Mouse (Mus musculus) midbrain, embryonic 10.5 days (tissue): Measurements from ENCODE around the gene Grip1. TPM values are rescaled to one million over a fixed set of nuclear protein-coding genes. Genes with fewer than 3 reads are reported as not detected.

ENCODE experiments used
- DNase-seq: peaks from one replicate; pipeline ENCODE4 v3.0.0-alpha.2; 2017; ENCODE audit warnings: low spot score
- H3K27ac ChIP-seq: fragments of 300-500 bp; sonication (generic); replicated peaks from 2 replicates; pipeline ENCODE4 v1.5.1; 2016; ENCODE audit warnings: mild to moderate bottlenecking
- H3K27me3 ChIP-seq: fragments of 300-500 bp; sonication (generic); 2 replicates; pipeline ENCODE4 v1.6.1; 2016; ENCODE audit warnings: low read depth, mild to moderate bottlenecking; ENCODE audit not compliant: poor library complexity, severe bottlenecking
- H3K36me3 ChIP-seq: fragments of 300-500 bp; sonication (generic); 2 replicates; pipeline ENCODE4 v1.6.1; 2016; ENCODE audit warnings: mild to moderate bottlenecking, moderate library complexity
- H3K4me1 ChIP-seq: fragments of 300-500 bp; sonication (generic); 2 replicates; pipeline ENCODE4 v1.6.1; 2016
- H3K4me3 ChIP-seq: fragments of 300-500 bp; sonication (generic); 2 replicates; pipeline ENCODE4 v1.5.1; 2016; ENCODE audit warnings: mild to moderate bottlenecking, moderate library complexity
- H3K9me3 ChIP-seq: fragments of 300-500 bp; sonication (generic); replicated peaks from 2 replicates; pipeline ENCODE4 v1.6.1; 2016; ENCODE audit warnings: mild to moderate bottlenecking
- WGBS: fragments of 180-500 bp; shearing (Covaris S2); methylation state at CpG from one replicate; pipeline ENCODE4 v1.1.7; 2016; 5-methylcytosine and 5-hydroxymethylcytosine counted together
- polyA plus RNA-seq: library from polyadenylated mRNA; unstranded; fragments of >200 nt; fragmentation: Nextera tagmentation; extraction: Ambion mirVana; gene quantifications from 2 replicates; pipeline ENCODE4 v1.2.1, GENCODE M21; 2016

The Grip1 gene
- polyA plus RNA-seq, 1 experiment from 2014 or later, result 5.0 TPM

DNA sequence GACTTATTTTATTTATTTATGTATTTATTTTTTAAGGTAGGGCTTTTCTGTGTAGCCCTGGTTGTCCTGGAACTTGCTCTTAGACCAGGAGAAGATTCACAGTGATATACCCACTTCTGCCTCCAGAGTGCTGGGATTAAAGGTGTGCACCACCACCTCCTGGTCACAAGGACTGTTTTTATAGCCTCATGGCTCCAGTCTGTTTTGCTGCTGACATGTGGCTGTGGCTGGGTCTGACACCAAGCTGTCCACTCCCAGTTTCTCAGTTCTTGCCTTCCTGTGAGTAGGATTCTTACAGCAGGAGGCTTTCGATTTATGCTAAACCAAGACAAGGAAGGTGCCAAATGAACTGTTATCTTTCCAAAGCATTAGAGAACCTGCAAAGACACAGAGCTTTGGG lies 16.5 kb downstream of the Grip1 start:
- WGBS, result 93% methylated on average over 1 of the region's 1 CpGs
- Histone ChIP-seq H3K27ac (no peak overlapping the region), H3K36me3 (peaks cover 7% of the 10 kb centered on the region; the same call in 1 of the 2 replicates), H3K4me1 (no peaks in the 10 kb centered on the region), H3K4me3 (no peak overlapping the region), H3K27me3 (no peaks in the 10 kb centered on the region), H3K9me3 (no peaks in the 10 kb centered on the region; the same call in 1 of the 2 replicates)
- no peak for DNase-seq

GRCm38 (mm10) chr10:119475166-119475565 lies 21.5 kb downstream of the Grip1 start:
- H3K9me3 ChIP-seq, result no peaks in the 10 kb centered on the region; the same call in 1 of the 2 replicates
- H3K27me3 ChIP-seq, result no peaks in the 10 kb centered on the region
- no peak for DNase-seq
- 80% methylated on average over 9 of the region's 9 CpGs for WGBS
- no peak overlapping the region for H3K4me3 ChIP-seq
- H3K36me3 ChIP-seq, result peaks cover 7% of the 10 kb centered on the region; the same call in 1 of the 2 replicates
- H3K4me1 ChIP-seq, result 0 out of 2 replicates have a peak, but pooled peaks cover 4% of the 10 kb centered on the region
- H3K27ac ChIP-seq, result no peak overlapping the region

GRCm38 (mm10) chr10:119477661-119478060 lies 24.0 kb downstream of the Grip1 start:
- Histone ChIP-seq H3K27me3 (no peaks in the 10 kb centered on the region), H3K4me1 (peaks cover 6% of the 10 kb centered on the region), H3K27ac (no peak overlapping the region), H3K36me3 (no peaks in the 10 kb centered on the region), H3K4me3 (no peak overlapping the region), H3K9me3 (no peaks in the 10 kb centered on the region)
- WGBS, result 93% methylated on average over 8 of the region's 8 CpGs
- DNase-seq, result no peak

GRCm38 (mm10) chr10:119483068-119483705 lies 29.6 kb downstream of the Grip1 start:
- no peaks in the 10 kb centered on the region for H3K36me3 ChIP-seq
- H3K4me1 ChIP-seq, result peaks cover 22% of the 10 kb centered on the region
- no peaks in the 10 kb centered on the region for H3K9me3 ChIP-seq
- no peaks in the 10 kb centered on the region for H3K27me3 ChIP-seq
- peak overlapping the region; percentile 67; the same call in 1 of the 2 replicates for H3K27ac ChIP-seq
- H3K4me3 ChIP-seq, result no peak overlapping the region
- no peak for DNase-seq
- 72% methylated on average over 17 of the region's 17 CpGs for WGBS

- DNase-seq, result peak; percentile 33
- Histone ChIP-seq H3K27ac (peak overlapping the region; percentile 67; the same call in 1 of the 2 replicates), H3K4me3 (0 out of 2 replicates have a peak overlapping the region, but pooled peaks have one; percentile 17), H3K4me1 (peaks cover 22% of the 10 kb centered on the region), H3K27me3 (no peaks in the 10 kb centered on the region), H3K9me3 (no peaks in the 10 kb centered on the region), H3K36me3 (no peaks in the 10 kb centered on the region)
- 15% methylated on average over 6 of the region's 6 CpGs for WGBS
Measured at GRCm38 (mm10) chr10:119483766-119484165, 30.1 kb downstream of the Grip1 start.

GRCm38 (mm10) chr10:119486936-119487335 lies 33.3 kb downstream of the Grip1 start:
- 92% methylated on average over 7 of the region's 7 CpGs for WGBS
- peaks cover 22% of the 10 kb centered on the region for H3K4me1 ChIP-seq
- no peak for DNase-seq

GRCm38 (mm10) chr10:119490831-119491230 lies 37.2 kb downstream of the Grip1 start:
- no peak overlapping the region for H3K4me3 ChIP-seq
- WGBS, result 97% methylated on average over 18 of the region's 18 CpGs
- no peak overlapping the region for H3K27ac ChIP-seq
- H3K4me1 ChIP-seq, result no peaks in the 10 kb centered on the region
- peaks cover 7% of the 10 kb centered on the region; the same call in 1 of the 2 replicates for H3K36me3 ChIP-seq
- H3K9me3 ChIP-seq, result no peaks in the 10 kb centered on the region; the same call in 1 of the 2 replicates
- no peak for DNase-seq
- H3K27me3 ChIP-seq, result no peaks in the 10 kb centered on the region

More at GRCm38 (mm10) chr10:119486936-119487335, 33.3 kb downstream of the Grip1 start:
- no peak overlapping the region for H3K27ac ChIP-seq
- no peaks in the 10 kb centered on the region; the same call in 1 of the 2 replicates for H3K9me3 ChIP-seq
- H3K4me3 ChIP-seq, result no peak overlapping the region
- no peaks in the 10 kb centered on the region for H3K27me3 ChIP-seq
- H3K36me3 ChIP-seq, result peaks cover 7% of the 10 kb centered on the region; the same call in 1 of the 2 replicates

DNA sequence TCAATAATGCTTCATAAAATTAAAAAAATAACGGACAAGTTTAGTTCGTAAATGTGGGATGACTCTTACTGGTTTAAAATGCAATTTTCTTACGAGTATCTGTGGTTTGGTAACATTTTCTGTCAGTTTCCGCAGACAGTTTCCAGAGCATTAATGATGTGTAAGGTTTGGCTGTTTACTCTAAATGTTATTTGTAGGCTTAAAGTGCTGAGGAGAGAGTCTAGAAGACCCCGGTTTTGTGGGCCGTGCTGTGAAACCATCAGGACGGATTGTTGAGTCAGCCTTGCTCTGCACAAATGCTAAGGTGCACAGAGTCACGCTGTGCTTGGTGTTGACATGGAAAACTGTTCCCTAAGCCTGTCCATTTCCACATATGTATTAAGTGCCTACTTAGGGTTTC lies 41.7 kb downstream of the Grip1 start:
- Histone ChIP-seq H3K27ac (no peak overlapping the region), H3K4me3 (no peak overlapping the region), H3K27me3 (no peaks in the 10 kb centered on the region), H3K36me3 (peaks cover 16% of the 10 kb centered on the region), H3K4me1 (no peaks in the 10 kb centered on the region), H3K9me3 (peaks cover 10% of the 10 kb centered on the region)
- 94% methylated on average over 8 of the region's 8 CpGs for WGBS
- no peak for DNase-seq

DNA sequence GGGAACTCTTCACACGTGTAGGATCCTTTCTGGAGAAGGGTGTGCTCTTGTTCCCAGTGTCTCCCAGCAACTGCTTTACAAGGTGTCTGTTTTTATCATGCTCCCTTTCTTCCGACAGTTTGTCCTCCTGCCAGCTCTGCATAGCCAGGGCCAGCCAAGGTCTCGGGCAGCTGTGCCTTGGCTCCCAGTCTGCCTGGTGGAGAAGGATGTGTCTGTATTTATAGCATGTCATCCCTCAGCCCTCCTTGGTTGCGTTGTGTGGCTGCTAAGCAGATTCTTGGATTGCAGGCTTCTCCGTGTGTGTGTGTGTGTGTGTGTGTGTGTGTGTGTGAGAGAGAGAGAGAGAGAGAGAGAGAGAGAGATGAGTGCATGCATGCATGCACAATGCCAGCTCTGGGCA lies 42.6 kb downstream of the Grip1 start:
- Histone ChIP-seq H3K4me3 (no peak overlapping the region), H3K27ac (no peak overlapping the region), H3K27me3 (no peaks in the 10 kb centered on the region), H3K9me3 (peaks cover 14% of the 10 kb centered on the region), H3K4me1 (no peaks in the 10 kb centered on the region), H3K36me3 (peaks cover 9% of the 10 kb centered on the region)
- WGBS, result 81% methylated on average over 5 of the region's 5 CpGs
- no peak for DNase-seq

- Histone ChIP-seq H3K4me1 (peaks cover 9% of the 10 kb centered on the region), H3K27ac (no peak overlapping the region), H3K4me3 (no peak overlapping the region), H3K36me3 (peaks cover 6% of the 10 kb centered on the region; the same call in 1 of the 2 replicates), H3K27me3 (no peaks in the 10 kb centered on the region), H3K9me3 (peaks cover 11% of the 10 kb centered on the region; the same call in 1 of the 2 replicates)
- 93% methylated on average over 11 of the region's 11 CpGs for WGBS
- DNase-seq, result no peak
Measured at GRCm38 (mm10) chr10:119521686-119522085, 68.1 kb downstream of the Grip1 start.

DNA sequence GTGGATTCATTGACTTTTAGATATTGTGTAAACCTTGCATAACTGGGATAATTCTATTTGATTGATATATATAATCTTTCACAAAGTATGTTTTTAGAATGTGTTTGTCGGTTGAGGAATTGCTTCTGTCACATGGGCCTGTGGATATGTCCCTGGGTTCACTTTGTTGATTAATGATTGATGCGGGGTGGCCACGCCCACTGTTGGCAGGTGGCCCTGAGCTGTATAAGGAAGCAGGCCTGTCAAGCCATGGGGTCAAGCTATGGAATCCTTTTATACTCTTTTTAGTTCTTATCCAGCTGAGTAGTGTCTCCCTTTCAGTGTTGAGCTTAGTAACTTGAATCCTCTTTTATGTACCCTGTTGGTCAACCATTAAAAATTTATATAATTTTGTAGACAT lies 72.1 kb downstream of the Grip1 start:
- DNase-seq, result no peak

DNA sequence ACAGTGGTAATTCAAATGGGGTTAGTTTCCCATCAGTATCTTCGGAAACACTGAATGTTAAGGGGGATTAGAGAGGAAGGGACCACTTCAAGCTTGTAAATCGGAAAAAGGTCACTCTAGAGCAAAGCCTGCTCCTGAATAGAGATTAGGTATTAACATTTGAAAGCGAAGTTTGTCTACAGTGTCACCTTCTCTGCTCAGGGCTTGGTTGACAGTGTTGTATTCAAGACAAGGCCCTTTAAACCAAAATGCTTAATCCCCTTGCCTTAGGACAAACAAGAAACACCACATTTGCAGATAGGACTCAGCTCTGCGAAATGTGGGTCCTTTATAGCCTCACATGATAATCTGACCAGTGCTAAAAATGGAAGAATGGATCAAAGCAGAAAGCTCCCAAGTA lies 81.2 kb downstream of the Grip1 start:
- peaks cover 16% of the 10 kb centered on the region for H3K4me1 ChIP-seq
- WGBS, result 25% methylated on average over 4 of the region's 4 CpGs
- DNase-seq, result no peak
- H3K27ac ChIP-seq, result no peak overlapping the region
- no peak overlapping the region for H3K4me3 ChIP-seq
- no peaks in the 10 kb centered on the region for H3K9me3 ChIP-seq
- H3K27me3 ChIP-seq, result peaks cover 54% of the 10 kb centered on the region
- no peaks in the 10 kb centered on the region for H3K36me3 ChIP-seq

More for the DNA sequence above, 72.1 kb downstream of the Grip1 start:
- no peaks in the 10 kb centered on the region for H3K9me3 ChIP-seq
- no peak overlapping the region for H3K4me3 ChIP-seq
- no peak overlapping the region for H3K27ac ChIP-seq
- H3K4me1 ChIP-seq, result peaks cover 9% of the 10 kb centered on the region
- peaks cover 2% of the 10 kb centered on the region for H3K27me3 ChIP-seq
- WGBS, result 79% methylated on average over 3 of the region's 3 CpGs
- no peaks in the 10 kb centered on the region for H3K36me3 ChIP-seq

- Histone ChIP-seq H3K27me3 (peaks cover 8% of the 10 kb centered on the region), H3K9me3 (peaks cover 14% of the 10 kb centered on the region; the same call in 1 of the 2 replicates), H3K36me3 (peaks cover 2% of the 10 kb centered on the region; the same call in 1 of the 2 replicates), H3K4me3 (no peak overlapping the region), H3K27ac (no peak overlapping the region), H3K4me1 (peaks cover 9% of the 10 kb centered on the region; the same call in 1 of the 2 replicates)
- DNase-seq, result no peak
- 91% methylated on average over 4 of the region's 4 CpGs for WGBS
Measured at GRCm38 (mm10) chr10:119541655-119542054, 88.0 kb downstream of the Grip1 start.
